Mouse (Mus musculus) liver, adult (tissue): ENCODE results near the gene Bcl11b.

ENCODE experiments used
- GATA4 ChIP-seq: IDR thresholded peaks from 2 replicates; pipeline ENCODE4 v1.6.1; 2014; ENCODE audit warnings: mild to moderate bottlenecking, low read length; ENCODE audit not compliant: insufficient replicate concordance

Bcl11b gene

DNA sequence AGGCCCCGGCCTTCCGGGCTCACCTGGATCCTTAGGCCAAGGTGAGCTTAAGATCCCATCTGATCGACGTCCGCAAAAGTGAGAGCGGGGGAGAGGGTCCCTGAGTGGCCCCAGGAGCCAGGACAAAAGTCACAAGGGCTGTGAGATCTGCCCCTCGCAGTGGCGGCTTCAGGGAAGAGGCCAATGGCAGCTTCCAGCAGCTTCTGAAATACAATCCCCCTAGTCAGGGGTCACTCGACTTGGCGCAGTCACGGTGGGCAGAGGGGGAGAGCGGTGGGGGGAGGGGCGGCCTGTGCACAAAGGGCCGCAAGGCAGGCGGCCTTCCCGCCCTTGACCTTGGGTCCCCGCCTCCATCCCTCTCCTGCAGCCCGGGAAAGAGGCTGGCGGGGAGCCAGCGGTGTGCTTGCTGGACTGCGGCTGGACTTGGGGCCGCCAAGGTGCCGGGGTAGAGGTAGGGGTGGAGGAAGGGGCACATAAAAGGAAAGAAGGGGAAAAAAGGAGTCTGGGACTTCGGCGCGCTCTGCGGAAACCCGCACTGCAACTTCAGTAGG is 23.6 kb downstream of the Bcl11b start:
- no peak for TF ChIP-seq GATA4

DNA sequence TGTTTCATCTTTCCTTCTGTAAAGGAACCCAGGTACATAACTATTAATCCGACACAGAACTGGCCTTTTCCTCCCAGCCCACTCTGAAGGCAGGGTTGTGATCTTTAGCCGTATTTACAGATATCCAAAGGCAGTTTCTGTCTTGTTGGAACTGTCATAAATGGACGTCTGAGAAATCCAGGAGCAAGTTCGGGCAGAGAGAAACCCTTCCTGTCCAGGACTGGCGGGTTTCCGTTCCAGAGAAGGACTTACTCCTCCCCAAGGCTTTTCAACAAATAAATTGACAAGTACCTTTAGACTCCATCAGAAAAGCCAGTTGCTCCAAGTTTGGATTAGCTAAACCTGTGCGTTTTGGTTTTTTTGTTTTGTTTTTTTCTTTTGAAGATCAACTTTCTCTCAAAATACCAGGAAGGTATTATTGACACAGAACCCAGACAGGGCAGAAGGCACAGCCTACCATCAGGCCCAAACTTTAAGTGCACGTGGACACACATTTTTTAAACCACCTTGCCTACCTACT is 24.6 kb downstream of the Bcl11b start:
- TF ChIP-seq GATA4: no peak

DNA sequence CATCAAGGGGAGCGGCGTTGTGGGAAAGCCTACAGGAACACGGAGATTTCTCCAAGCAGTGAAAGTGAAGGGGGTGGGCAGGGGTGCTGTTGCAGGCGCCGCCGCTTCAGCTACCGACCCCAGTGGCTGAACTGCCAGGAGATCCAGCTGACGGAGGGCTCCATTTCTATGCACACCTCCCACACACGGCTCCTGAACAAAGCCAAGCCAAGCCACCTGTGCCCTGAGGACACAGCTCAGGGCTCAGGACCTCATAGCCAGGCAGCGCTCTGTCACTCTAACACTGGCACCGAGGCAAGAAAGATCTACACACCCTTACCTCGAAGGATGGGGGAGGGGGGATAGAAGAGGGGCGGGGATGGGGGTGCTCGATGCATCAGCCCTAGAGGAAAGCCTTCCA is 25.3 kb downstream of the Bcl11b start:
- no peak for TF ChIP-seq GATA4

DNA sequence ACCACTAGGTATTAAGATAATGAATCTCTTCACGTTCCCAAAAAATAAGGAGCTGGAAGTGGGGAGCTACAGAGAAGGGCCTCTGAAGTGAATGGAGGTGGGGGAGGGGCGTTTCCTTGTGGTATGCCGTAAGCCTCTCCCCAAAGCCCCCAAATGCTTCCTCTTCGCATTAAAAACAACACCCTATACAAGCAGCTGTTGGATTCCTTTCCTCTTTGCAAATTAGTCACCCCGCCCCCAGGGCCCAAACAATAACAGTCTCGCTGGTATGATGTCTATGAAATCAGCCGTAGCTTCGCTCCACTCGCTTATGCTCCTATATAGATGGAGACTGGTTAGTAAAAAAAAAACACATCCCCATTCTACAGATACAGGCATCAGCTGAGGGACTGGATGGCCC is 25.9 kb downstream of the Bcl11b start:
- TF ChIP-seq GATA4: no peak

DNA sequence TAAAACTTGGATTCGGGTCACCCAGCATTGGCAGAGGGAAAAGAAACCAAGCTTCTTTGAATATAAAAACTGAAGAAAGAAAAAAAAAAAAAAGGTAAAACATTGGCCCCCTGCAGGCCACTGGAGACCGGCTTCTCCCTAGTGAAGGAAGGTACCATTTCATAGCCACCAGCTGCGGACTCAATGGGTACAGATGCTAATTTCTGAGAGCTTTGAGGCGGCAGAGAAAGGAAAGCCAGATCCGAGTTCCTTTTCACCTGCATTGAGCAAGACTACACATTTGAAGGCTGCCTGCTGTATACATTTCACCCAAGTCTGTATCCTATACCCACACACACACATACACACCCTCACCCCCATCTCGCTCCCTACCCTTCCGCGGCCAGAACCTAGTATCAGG is 26.3 kb downstream of the Bcl11b start:
- TF ChIP-seq GATA4: no peak

DNA sequence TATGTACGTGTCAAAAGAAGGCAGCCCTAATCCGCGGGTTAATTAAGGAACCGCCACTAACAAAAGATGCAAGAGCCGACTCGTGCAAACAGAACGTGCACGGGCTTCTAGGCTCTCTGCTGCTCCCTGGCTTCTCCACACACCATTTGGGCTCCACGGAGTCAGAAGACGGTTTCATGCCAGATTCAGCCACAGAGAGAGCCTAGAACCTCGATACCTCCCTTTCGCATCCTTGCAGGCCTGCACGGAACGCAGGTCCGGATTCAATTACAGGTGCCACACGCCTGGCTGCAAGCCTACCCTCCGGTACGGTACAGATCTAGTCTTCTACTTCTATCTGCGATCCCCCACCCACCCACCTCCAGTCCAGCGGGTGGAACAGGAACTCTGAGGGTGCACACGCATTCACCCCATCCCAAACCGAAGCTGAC is 26.8 kb downstream of the Bcl11b start:
- no peak for TF ChIP-seq GATA4

DNA sequence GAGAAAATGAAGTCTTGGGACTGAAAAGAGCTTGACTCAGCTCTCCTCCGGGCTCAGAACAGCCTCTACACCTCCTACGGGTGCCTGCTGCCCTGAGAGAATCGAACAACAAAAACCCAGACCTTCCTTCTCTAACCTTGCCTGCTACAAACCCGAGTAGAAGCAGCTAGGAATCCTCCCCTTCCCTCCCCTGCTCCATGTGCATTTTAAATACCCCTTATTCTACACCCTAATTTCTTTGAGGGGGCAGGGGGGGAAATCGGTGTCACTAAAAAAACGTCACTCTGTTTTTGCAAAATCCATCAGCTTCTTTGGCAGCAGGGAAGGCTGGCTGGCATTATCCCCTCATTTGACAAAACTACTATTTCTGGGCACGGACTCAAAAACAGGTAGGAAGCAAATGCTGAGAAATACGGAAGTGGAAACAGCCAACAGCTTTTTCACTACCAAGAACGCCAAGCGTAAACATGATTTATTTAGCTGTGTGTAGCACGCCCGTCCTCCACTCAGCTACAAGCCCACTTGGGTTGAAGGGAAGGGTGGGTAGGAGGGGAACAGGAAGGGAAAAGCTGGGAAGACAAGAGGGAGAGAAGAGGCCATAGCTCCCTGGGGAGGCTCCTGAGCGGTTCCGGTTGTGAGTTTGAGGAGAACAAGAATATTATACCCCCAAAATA is 27.4 kb downstream of the Bcl11b start:
- no peak for TF ChIP-seq GATA4

DNA sequence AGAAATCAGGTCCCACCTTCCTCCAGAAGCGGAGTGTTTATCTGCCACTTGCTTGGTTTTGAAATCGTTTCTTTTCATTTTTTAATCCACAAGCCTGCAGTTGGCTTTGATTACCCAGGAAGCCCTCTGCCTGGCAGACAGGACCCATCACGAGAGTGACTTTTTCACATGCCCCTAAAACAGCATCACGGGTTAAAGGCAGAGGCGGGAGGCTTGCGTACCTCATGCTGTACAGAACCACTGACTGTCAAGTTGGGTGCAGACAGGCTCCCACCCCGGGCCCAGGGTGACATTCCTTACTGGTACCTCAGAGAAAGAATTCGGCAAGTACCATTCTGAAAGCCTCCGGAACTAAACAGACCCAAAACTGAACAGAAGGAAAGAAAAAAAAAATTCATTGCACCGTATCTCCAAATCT is 27.9 kb downstream of the Bcl11b start:
- no peak for TF ChIP-seq GATA4

DNA sequence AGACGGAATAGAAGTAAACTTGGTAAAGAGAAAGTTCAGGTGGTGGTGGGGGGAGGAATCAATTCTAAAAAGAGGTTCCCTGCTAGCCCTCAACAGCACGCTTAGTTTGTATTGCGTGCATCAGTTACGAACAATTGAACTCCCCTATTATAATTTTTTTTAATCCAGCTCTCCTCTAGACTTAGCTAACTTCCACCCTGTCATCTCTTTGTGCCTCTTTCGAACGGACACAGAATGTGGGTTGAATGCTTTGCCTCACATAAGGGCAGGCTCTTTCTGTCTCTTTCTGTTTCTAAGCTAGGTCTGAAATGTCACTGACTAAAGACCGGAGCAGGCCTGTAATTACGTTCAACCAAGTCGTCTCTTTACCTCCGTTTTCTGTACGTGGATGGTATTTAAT is 28.9 kb downstream of the Bcl11b start:
- no peak for TF ChIP-seq GATA4

DNA sequence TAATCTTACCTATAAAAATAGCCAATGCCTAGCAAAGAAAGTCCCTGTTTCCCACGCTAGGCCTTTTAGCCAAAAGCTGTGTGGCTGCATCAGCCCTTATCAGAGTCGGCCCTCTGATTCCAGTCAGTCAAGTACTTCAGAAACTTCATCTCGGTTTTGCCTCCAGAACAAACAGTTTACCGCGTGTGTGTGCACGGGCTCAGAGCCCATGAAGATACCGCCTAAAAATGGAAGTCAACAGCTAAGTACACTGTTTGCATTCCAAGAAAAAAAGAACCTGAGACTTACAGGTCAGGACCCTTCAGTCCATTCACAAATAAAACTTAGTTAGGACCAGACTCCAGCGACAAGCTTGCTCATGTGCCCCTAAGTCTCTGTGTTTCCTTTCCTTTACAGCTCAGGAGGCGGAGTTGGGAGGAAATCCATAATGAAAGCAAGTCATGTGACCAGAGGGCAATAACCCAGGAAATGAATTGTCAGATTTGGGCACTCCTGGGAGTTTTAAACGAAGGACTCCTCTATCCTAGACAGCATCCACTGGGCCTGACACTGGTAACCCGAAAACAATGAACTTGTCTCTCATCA is 29.8 kb downstream of the Bcl11b start:
- TF ChIP-seq GATA4: no peak

DNA sequence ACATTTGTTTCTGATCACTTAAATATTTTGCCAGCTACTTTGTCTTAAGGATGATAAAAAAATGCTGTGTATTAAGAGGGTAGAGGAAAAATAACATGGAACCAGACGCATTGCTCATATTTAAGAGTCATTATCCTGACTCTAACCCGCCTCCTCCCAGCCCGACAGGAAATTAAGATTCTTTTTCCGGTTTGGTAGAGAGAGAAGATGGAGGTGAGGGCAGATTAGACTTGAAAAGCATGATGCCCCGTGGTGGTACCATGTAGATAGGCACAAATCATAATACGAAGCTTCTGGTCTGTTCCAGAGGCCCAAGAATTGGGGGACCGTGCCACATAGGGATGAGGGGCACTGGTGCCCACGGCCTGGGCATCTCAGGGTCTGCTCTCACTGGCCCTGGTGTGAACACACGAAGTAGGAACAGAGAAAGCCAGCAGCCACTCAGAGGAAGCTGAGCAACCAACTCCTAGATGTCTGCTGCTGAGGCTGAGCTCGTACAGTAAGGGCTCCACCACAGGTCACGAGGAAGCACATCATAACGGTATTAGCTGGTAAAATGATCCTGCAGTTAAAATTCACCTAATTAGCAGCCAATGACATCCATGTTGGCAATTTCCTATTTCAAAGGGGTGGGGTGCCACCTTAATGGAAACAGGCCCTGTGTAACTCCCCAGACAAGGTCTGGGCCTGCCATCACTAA is 32.2 kb downstream of the Bcl11b start:
- TF ChIP-seq GATA4: no peak

DNA sequence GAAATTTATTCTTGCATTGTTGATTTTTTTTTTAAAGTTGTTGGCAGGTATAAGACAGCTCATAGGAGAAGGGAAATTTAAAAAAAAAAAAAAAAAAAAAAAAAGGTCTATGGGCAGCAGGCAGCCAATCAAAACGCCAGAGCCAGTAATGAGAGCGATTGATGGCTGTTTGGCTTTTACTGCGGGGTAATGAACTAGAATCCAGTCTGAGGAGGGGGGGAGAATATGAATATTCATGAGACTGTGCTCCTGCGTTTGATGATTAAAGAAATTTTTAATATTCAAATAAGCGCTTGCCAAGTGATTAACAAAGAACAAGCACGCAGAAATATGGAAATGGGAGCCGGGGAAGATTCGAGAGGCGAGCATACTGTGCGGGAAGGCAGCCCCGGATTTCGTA is 32.8 kb downstream of the Bcl11b start:
- TF ChIP-seq GATA4: no peak

DNA sequence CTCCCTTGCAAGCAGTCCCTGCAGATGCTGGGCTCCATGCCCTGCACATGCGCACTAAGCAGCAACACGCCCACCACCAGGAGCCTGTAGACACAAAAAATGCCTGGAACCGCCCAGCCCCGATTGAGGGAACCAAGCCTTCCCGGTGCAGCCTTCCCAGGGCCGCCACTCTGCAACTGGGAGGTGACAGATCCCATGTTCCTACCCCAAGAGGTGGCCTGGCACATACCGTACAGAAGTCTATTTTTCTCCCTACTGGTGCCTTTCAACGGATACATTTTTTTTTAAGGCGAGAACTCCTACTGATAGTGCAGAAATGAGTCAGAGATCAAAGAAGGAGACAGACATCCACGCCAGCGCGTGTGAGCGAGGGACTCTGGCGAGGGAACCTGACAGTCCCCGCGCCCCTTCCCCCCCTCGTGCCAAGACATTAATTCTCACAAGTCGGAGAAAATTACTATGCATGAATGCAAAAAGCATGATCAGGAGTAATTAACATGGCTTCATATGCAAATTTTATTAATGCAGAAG is 33.5 kb downstream of the Bcl11b start:
- no peak for TF ChIP-seq GATA4

DNA sequence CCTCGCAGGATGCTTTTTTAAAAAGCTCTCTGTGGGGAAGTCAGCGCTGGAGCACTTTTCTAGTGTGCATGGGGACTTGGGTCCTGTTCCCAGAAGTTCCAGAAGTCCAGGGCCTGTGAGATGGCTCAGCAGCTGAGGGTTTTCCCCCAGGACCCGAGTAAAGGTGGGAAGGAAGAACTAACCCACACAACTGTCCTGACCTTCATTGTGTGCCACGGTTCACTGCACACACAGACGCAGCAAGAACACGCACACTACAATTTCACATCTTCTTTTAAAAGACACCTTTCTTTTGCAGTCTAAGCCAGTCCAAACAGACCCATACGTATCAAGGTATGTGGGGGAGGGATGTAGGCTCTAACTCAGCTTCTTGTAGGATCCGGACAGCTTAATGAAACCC is 34.3 kb downstream of the Bcl11b start:
- no peak for TF ChIP-seq GATA4

DNA sequence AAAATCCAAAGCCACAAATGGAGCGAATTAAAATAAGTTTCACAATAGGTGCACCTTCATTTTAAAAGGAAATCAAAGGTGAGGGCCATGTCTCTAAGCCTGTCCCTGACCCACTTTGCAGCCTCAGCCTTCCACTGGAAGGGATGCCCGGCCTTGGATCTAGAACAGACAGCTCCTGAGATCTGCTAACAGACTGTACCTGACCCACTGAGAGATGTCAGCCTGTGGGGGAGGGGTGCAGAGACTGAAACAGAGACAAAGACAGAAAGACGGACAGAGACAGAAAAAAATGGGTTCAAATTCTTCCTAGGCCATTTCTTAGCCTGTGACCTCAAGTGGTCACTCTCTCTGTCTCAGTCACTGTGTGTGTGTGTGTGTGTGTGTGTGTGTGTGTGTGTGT is 35.1 kb downstream of the Bcl11b start:
- no peak for TF ChIP-seq GATA4

DNA sequence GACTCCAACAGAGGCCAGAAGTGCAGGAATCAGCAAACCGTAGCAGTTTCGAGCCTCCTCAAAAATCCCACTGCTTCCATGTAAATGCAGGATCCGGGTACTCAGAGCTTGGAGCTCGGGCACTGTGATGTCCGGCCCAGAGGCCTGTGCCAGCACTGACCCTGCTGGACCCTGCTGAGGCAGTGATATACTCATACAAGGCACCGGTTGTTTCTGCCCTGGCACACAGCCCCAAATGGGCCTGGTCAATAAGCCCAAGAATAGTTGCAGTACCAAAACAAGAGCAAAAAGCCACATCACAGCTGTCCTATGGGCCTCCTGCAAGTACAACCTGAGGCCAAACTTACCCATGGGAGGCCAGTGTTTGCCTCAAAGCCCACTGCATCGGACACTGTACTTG is 36.4 kb downstream of the Bcl11b start:
- no peak for TF ChIP-seq GATA4
